In the genomic region with DNA sequence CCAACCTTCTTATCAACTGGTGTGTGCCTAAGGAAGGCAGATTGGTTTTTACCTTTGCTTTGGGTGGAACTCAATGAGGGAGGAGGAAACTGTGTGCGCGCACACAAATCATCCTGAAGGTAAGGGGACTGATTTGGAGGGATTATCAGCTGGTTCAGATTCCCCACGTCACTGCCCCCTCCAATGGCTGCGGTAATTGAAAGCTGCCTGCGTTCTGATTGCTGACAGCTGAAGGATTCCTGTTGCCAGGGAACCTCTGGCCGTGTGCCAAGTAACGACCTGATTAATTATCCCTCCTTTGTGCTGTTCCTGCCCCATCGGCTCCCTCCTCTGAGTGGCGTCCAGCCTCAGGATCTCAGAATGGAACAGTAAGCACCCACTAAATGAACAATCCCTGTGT, we compare ENCODE assay signal across 8 mouse cellular contexts.
DNase-seq lines count a peak whose midpoint lies in the region; ATAC-seq and TF ChIP-seq lines count a peak whose summit lies in the region.

No protein-coding gene starts in this region.

- peak; percentile 87 for DNase-seq in left cerebral cortex, postnatal 4 days
- no peak for DNase-seq in left cerebral cortex, adult 8-10 months (ENCODE audit: low spot score in 2 of 2)
- DNase-seq in lung, postnatal 0 days (ENCODE audit: low spot score) = peak; percentile 43
- DNase-seq in cerebellum, adult 8-10 months = no peak

- no peak overlapping the region for H3K4me3 ChIP-seq in embryonic facial prominence, embryonic 13.5 days
- no peak overlapping the region for H3K4me3 ChIP-seq in hindbrain, embryonic 15.5 days
- no peak overlapping the region for H3K4me3 ChIP-seq in lung, postnatal 0 days (ENCODE audit: low read depth, low read length)
- no peak overlapping the region for H3K4me3 ChIP-seq in stomach, embryonic 15.5 days (replicated peaks)

- H3K27me3 ChIP-seq in embryonic facial prominence, embryonic 13.5 days = peaks cover 5% of the 10 kb centered on the region; the same call in 1 of the 2 replicates
- no peaks in the 10 kb centered on the region for H3K27me3 ChIP-seq in hindbrain, embryonic 15.5 days
- H3K27me3 ChIP-seq in lung, postnatal 0 days (replicated peaks; ENCODE audit: insufficient read depth, low read length) = no peaks in the 10 kb centered on the region
- H3K27me3 ChIP-seq in stomach, embryonic 15.5 days (replicated peaks) = no peaks in the 10 kb centered on the region

- intact Hi-C loops in left cerebral cortex, postnatal 4 days (cut with DNase I) = no loop called here

- peaks cover 10% of the 10 kb centered on the region for H3K4me1 ChIP-seq in embryonic facial prominence, embryonic 13.5 days
- peaks cover 7% of the 10 kb centered on the region for H3K4me1 ChIP-seq in hindbrain, embryonic 15.5 days (replicated peaks)
- H3K4me1 ChIP-seq in lung, postnatal 0 days (ENCODE audit: insufficient read depth, low read depth, low read length) = peaks cover 4% of the 10 kb centered on the region; the same call in 1 of the 2 replicates
- H3K4me1 ChIP-seq in stomach, embryonic 15.5 days = 0 out of 2 replicates have a peak, but pooled peaks cover 6% of the 10 kb centered on the region

- H3K4me2 ChIP-seq in embryonic facial prominence, embryonic 13.5 days = peak overlapping the region; percentile 27
- peak overlapping the region; percentile 27 for H3K4me2 ChIP-seq in hindbrain, embryonic 15.5 days
- no peak overlapping the region for H3K4me2 ChIP-seq in lung, postnatal 0 days (replicated peaks; ENCODE audit: low read depth, low read length)
- H3K4me2 ChIP-seq in stomach, embryonic 15.5 days = peak overlapping the region; percentile 8; the same call in 1 of the 2 replicates

- H3K9me3 ChIP-seq in embryonic facial prominence, embryonic 13.5 days = no peaks in the 10 kb centered on the region
- no peaks in the 10 kb centered on the region for H3K9me3 ChIP-seq in hindbrain, embryonic 15.5 days
- no peaks in the 10 kb centered on the region for H3K9me3 ChIP-seq in lung, postnatal 0 days (ENCODE audit: low read length)
- H3K9me3 ChIP-seq in stomach, embryonic 15.5 days = no peaks in the 10 kb centered on the region

- no peak for TF ChIP-seq CTCF in lung, postnatal 0 days (IDR thresholded peaks at IDR 0.05)

- no peak overlapping the region for H3K27ac ChIP-seq in embryonic facial prominence, embryonic 13.5 days
- no peak overlapping the region for H3K27ac ChIP-seq in hindbrain, embryonic 15.5 days (replicated peaks)
- H3K27ac ChIP-seq in lung, postnatal 0 days (ENCODE audit: low read length) = no peak overlapping the region
- H3K27ac ChIP-seq in stomach, embryonic 15.5 days = no peak overlapping the region

- no peak overlapping the region for H3K9ac ChIP-seq in embryonic facial prominence, embryonic 13.5 days
- H3K9ac ChIP-seq in hindbrain, embryonic 15.5 days = no peak overlapping the region
- H3K9ac ChIP-seq in lung, postnatal 0 days (replicated peaks; ENCODE audit: low read depth) = no peak overlapping the region
- H3K9ac ChIP-seq in stomach, embryonic 15.5 days = no peak overlapping the region

- ATAC-seq in embryonic facial prominence, embryonic 13.5 days (ENCODE audit: insufficient number of reproducible peaks, insufficient read depth, low FRiP score, low TSS enrichment, low read depth) = no peak
- peak; percentile 82 for ATAC-seq in hindbrain, embryonic 15.5 days (ENCODE audit: low FRiP score, low read depth)
- no peak for ATAC-seq in lung, postnatal 0 days
- peak; percentile 51 for ATAC-seq in stomach, embryonic 15.5 days (ENCODE audit: insufficient read depth, low FRiP score, low read depth)
- no peak for ATAC-seq in activated CD4-positive, CD25-positive, alpha-beta regulatory T cell, adult 4 months

- TF ChIP-seq EP300 in lung, postnatal 0 days (IDR thresholded peaks at IDR 0.05) = no peak

- 3% methylated on average over 9 of the region's 9 CpGs for WGBS in embryonic facial prominence, embryonic 13.5 days
- 12% methylated on average over 9 of the region's 9 CpGs for WGBS in hindbrain, embryonic 15.5 days
- 13% methylated on average over 9 of the region's 9 CpGs for WGBS in lung, postnatal 0 days
- WGBS in stomach, embryonic 15.5 days = 15% methylated on average over 9 of the region's 9 CpGs

- H3K36me3 ChIP-seq in embryonic facial prominence, embryonic 13.5 days = no peaks in the 10 kb centered on the region
- H3K36me3 ChIP-seq in hindbrain, embryonic 15.5 days = no peaks in the 10 kb centered on the region
- no peaks in the 10 kb centered on the region for H3K36me3 ChIP-seq in lung, postnatal 0 days (ENCODE audit: insufficient read depth, low read length)
- no peaks in the 10 kb centered on the region for H3K36me3 ChIP-seq in stomach, embryonic 15.5 days

Comparison
In these comparisons a context has a peak if more than half of its experiments do, and no peak if none do; other contexts are left out.
1. DNase-seq: peak in left cerebral cortex, postnatal 4 days (single experiment) and lung, postnatal 0 days (single experiment); none in left cerebral cortex, adult 8-10 months (0 of 2) and cerebellum, adult 8-10 months (single experiment).
2. ATAC-seq: peak in hindbrain, embryonic 15.5 days (single experiment) and stomach, embryonic 15.5 days (single experiment); none in embryonic facial prominence, embryonic 13.5 days (single experiment), lung, postnatal 0 days (single experiment) and activated CD4-positive, CD25-positive, alpha-beta regulatory T cell, adult 4 months (single experiment).